Mouse (Mus musculus): Measurements from ENCODE around the gene Cpxm2.

Gene Cpxm2

DNA sequence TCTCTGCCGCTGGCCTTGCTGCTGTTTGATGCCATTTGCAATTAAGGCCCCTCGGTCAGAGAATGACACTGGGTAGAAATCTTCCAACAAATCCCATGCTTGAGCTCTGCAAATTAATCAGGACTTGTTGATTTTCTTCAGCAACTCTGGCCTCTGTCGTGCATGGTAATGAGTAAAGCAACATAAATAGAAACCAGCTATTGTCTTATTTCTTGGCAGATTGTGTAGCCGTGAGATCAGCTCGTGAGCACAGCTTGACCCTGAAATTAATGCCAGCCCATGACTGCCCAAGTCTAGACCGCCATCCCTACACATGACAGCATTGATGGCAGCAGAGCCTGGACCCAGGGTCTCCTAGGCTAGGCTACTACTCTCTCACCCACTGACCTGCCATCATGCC lies 25.9 kb downstream of the Cpxm2 start:
- DNase-seq, result no peak

DNA sequence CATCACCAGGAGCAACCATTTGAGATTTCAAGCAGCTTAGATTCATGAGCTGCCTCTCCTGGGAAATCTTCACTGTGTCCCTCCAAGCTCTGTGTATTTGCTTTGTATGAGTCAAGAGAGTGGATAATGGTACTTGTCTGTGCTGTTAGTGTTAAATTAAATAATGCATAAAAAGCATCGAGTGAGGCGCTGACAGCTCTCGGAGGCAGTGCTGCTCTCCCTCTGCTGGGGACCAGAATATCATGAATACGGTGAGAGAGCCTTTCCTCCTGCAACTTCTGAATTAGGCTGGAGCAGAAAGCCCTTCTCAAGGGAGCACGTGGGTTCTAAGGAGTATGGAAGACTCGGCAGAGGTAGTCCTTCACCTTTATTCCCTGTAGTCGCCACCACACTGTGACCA lies 29.6 kb downstream of the Cpxm2 start:
- no peak for DNase-seq

DNA sequence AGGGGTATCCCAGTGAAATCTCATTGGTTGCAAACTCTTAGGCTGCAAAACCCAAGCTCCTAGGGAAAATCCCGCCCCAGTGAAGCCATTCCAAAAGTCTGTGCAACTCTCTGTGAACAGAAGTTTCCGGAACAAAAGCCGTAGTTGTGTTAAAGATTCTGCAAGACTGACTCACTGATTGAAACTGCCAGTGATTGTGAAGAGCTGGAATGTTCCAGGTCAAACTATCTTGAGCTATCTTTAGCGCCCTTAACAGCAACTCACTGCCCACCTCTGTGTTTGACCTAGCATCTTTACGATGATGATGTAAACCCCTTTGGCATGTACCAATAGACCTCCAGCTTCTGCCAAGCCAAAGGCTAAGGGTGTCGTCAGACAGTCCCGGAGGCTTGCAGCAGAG lies 31.3 kb downstream of the Cpxm2 start:
- DNase-seq, result no peak

GRCm38 (mm10) chr7:132119817-132120216 lies 34.7 kb downstream of the Cpxm2 start:
- no peak for DNase-seq

DNA sequence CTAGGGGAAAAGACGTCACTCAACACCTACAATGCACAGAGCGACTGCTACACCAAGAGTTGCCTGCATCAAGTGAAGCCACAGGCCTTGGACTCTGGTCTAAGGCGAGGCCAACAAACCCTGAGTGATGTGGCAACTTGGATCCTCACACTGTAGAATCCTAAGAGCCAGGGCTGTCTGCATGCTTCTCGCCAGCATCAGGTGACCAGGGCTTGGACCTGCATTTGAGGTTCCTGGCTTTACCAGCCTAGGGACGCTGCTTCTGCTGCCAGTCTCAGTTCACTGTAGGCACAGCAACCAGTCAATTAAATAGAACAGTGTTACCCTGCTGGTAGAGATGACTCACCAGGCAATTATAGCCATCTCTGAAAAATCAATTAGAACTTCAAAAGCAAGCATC lies 42.8 kb downstream of the Cpxm2 start:
- no peak for DNase-seq

DNA sequence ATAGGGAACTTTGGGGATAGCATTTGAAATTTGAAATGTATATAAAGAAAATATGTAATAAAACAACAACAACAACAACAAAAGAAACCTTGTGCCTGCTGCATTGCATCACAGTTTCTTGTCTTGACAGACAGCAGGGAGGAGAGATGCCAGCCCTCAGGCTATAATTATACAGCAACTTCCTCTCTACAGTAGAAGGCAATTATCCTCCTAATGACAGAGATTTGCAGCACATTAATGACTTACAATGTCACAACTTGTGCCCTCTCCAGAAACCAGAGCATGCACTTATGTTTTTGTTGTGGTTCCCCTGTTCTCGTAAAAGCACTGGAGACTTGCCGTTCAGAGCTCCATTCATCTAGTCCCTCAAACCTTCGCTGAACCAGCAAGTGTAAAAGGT lies 44.2 kb downstream of the Cpxm2 start:
- no peak for DNase-seq

GRCm38 (mm10) chr7:132106891-132107290 lies 47.6 kb downstream of the Cpxm2 start:
- DNase-seq, result no peak

- DNase-seq, result no peak
Measured at GRCm38 (mm10) chr7:132105326-132105725, 49.2 kb downstream of the Cpxm2 start.

- no peak for DNase-seq
Measured at GRCm38 (mm10) chr7:132098441-132098840, 56.1 kb downstream of the Cpxm2 start.

GRCm38 (mm10) chr7:132094666-132095065 lies 59.9 kb downstream of the Cpxm2 start:
- no peak for DNase-seq

GRCm38 (mm10) chr7:132091551-132091950 lies 63.0 kb downstream of the Cpxm2 start:
- no peak for DNase-seq

DNA sequence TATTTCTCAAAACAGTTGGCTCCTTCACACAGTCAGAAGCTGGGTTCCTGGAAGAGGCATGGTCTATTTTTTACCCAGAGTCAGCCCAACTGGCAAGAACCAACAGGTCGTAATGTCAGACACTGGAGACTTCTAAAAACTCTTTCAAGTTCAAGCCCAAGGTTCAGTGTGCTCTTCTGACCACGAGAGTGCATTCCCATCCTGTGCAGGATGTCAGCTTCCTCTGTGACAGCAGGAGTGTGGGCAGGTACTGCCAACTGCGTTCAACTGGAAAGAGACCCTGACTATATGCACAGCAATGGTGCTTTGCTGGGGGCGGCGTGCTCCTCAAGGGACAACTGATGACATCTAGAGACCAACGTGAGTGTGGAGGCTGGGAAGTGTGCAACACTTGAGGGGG lies 65.9 kb downstream of the Cpxm2 start:
- no peak for DNase-seq

- DNase-seq, result no peak
Measured at GRCm38 (mm10) chr7:132088181-132088580, 66.4 kb downstream of the Cpxm2 start.

DNA sequence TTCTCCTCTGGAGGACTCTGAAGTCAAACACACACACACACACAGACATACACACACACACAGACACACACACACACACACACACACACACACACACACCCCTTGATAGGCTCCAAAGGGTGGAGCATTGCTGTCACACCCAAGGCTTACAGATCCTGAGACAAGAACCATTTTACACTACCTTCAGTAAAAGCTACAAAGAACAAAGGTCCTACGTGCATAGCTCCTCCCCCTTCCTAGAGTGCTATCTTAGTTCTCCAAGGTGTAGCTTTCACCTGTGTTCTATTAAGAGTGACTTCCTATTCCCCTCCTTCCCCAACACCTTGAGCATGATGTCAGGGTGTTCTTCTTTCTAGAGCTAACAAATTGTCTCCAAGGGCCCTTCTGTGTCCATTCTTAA lies 78.7 kb downstream of the Cpxm2 start:
- DNase-seq, result no peak

DNA sequence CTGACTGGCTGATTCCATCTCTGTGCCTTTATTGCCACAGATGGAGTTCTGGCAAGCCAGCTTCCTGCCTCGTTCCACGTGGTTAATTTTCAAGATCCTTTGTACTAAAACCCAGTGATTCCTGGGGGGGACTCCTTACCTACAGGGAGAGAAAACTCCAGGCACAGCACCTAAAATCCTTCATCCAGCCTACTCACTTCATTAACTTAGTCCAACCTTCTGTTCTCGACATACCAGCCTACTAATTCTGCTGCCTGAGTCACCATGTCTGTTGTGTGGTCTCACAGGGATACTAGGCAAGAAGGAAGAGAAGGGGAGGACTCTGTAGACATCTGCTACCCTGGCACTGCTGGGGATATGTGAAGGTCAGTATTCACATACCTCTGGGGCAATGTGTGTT lies 80.0 kb downstream of the Cpxm2 start:
- DNase-seq, result no peak

DNA sequence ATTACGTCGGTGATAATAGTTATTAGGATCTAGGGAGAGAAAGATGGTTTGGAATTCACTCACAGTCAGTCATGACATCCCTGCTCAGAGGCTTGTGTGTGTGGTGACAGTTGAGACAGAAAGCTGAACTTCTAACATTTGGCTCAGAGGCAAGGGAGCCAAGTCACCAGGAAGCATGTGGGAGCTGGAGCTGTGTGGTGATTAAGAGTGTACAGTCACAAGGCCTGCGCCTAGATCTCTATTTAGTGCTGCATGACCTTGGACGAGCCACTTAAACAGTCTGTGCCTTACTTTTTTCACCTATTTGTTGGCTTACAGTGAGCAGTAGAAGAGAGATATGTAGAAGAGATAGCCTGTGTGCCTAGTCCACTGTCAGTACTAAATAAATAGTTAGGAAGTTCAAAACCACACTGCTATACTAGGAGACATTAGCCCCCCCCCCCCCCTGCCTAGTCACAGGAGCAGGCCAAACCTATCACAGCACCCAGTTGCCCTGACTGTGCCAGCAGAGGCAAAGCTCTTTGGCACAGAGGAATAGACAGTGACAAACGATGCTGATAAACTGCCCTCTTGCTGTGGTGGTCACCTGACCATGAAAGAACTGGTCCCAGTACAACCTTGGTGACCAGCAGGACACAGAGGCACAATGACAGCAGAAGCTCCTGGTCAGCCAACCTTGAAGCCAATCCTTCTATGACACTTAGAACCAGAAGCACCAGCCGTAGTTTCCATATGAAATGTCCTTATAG lies 83.5 kb downstream of the Cpxm2 start:
- DNase-seq, result no peak

- DNase-seq, result no peak
Measured at GRCm38 (mm10) chr7:132067951-132068350, 86.6 kb downstream of the Cpxm2 start.

DNA sequence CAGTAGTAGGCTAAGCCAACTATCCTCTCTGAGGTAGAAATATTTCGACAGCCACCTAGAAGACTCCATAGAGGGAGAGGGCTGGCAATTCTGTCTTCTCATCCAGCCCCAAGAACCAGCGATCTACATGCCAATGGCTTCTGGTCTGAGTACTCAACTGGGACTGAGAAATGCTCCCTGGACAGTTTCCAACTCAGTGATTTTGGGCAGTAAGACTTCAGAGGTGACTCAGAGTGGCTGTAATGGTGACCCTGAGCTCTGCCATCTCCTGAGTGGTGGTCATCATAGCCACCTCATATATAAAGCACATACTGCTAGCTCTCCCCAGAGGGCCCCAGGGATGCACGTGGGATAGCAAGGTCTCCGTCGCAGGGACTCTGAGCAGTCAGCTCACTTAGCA lies 87.0 kb downstream of the Cpxm2 start:
- DNase-seq, result no peak

- no peak for DNase-seq
Measured at GRCm38 (mm10) chr7:132060116-132060515, 94.4 kb downstream of the Cpxm2 start.

GRCm38 (mm10) chr7:132056565-132056964 lies 98.0 kb downstream of the Cpxm2 start:
- no peak for DNase-seq

- DNase-seq, result no peak
Measured at GRCm38 (mm10) chr7:132046662-132047061, 107.9 kb downstream of the Cpxm2 start.

GRCm38 (mm10) chr7:132031940-132032531 lies 122.5 kb downstream of the Cpxm2 start:
- no peak for DNase-seq

- no peak for DNase-seq
Measured at GRCm38 (mm10) chr7:132026671-132027070, 127.9 kb downstream of the Cpxm2 start.

- DNase-seq, result no peak
Measured at GRCm38 (mm10) chr7:132025591-132025990, 128.9 kb downstream of the Cpxm2 start.

DNA sequence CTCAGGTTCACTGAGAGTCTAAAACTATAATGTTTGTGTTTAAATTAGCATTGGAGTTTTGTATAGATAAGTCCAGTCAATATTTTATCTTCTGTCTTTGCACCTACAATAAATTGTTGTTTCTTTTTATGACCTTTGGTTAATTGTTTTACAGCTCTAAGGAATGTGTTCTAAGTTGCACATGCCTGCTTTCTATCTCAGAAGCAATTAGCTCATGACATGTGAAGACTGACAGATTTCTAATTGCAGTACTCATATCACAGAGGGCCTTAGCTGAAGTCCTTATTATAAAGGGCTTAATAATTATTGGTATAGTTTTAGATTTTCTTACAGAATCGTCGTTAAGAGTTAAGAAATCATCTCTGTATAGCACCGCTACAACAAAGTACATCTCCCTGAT lies 138.6 kb downstream of the Cpxm2 start:
- DNase-seq, result no peak
